Mouse (Mus musculus) lung, postnatal 0 days (tissue): ENCODE data around the gene Trak2.
"Not testable (repeated sequence)": the region's sequence is repeated elsewhere in the genome, so short reads cannot be mapped to it uniquely, and the experiment has no call there.

Source experiments
- CTCF ChIP-seq: IDR thresholded peaks from 2 replicates; pipeline ENCODE4 v1.5.1; 2016; ENCODE audit warnings: antibody characterized with exemption, mild to moderate bottlenecking
- EP300 ChIP-seq: IDR thresholded peaks from 2 replicates; pipeline ENCODE4 v1.6.1; 2016; ENCODE audit warnings: antibody characterized with exemption, mild to moderate bottlenecking, control low read depth

DNA sequence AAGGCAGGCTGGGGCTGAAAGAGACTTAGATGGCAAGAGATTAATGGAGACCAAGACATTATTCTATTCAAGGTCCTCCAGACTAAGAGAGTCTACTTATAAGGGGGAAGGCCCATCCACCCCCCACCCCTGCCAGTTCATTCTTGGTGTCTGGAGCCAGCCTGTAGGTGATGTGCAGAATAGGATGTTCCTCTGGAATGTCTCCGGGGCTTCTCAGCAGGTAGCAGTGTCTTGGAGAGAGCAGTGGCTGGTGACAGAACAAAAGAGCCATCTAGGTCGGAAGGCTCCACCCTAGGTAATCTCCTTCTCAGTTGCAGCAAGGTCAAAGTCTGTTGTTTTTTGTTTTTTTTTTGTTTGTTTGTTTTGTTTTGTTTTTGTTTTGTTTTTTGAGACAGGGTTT, 93.9 kb downstream of the Trak2 start:
- not testable (repeated sequence) for TF ChIP-seq CTCF, EP300
